Mouse (Mus musculus) right cerebral cortex, postnatal 36 days (tissue): ENCODE data around the gene Ehd2.

Experiments
- DNase-seq, 2 experiments: peaks; one replicate each; pipeline ENCODE4 v3.0.0; 2022; ENCODE audit warnings: low spot score in 2 of 2, mixed read lengths in 1 of 2

The Ehd2 gene

GRCm38 (mm10) chr7:15907971-15908590, 59.3 kb downstream of the Ehd2 start:
- no peak for DNase-seq

- DNase-seq, result no peak
Observed at GRCm38 (mm10) chr7:15906602-15907001, 60.8 kb downstream of the Ehd2 start.

GRCm38 (mm10) chr7:15905861-15906260, 61.5 kb downstream of the Ehd2 start:
- DNase-seq, result no peak

- DNase-seq, result no peak
Observed at GRCm38 (mm10) chr7:15901366-15902048, 65.9 kb downstream of the Ehd2 start.
